Mouse (Mus musculus): ENCODE results near the gene Cttn. TPM values are rescaled to one million over a fixed set of nuclear protein-coding genes. Genes with fewer than 3 reads are reported as not detected.

The Cttn gene
- polyA plus RNA-seq, 1 experiment = 0.92 TPM

GRCm38 (mm10) chr7:144479569-144479968 is 8.8 kb upstream of the Cttn start:
- Histone ChIP-seq H3K27ac (ENCODE audit: insufficient read depth, low read depth, low read length) (no peak overlapping the region), H3K4me1 (ENCODE audit: control insufficient read depth, insufficient read depth, low read length) (no peaks in the 10 kb centered on the region), H3K4me3 (ENCODE audit: insufficient read depth, low read length) (no peak overlapping the region)
- no peak for TF ChIP-seq CTCF (IDR thresholded peaks at IDR 0.05; ENCODE audit: low read depth, low read length)
- TF ChIP-seq POLR2A (IDR thresholded peaks at IDR 0.05; ENCODE audit: borderline replicate concordance, low read depth, low read length) = no peak

GRCm38 (mm10) chr7:144475741-144476140 is 4.9 kb upstream of the Cttn start:
- no peak overlapping the region for H3K4me3 ChIP-seq (ENCODE audit: insufficient read depth, low read length)
- TF ChIP-seq POLR2A (IDR thresholded peaks at IDR 0.05; ENCODE audit: borderline replicate concordance, low read depth, low read length) = no peak
- no peak for TF ChIP-seq CTCF (IDR thresholded peaks at IDR 0.05; ENCODE audit: low read depth, low read length)
- no peaks in the 10 kb centered on the region for H3K4me1 ChIP-seq (ENCODE audit: control insufficient read depth, insufficient read depth, low read length)
- H3K27ac ChIP-seq (ENCODE audit: insufficient read depth, low read depth, low read length) = no peak overlapping the region

- TF ChIP-seq POLR2A (IDR thresholded peaks at IDR 0.05; ENCODE audit: borderline replicate concordance, low read depth, low read length) (no peak), CTCF (IDR thresholded peaks at IDR 0.05; ENCODE audit: low read depth, low read length) (no peak)
- H3K27ac ChIP-seq (ENCODE audit: insufficient read depth, low read depth, low read length) = no peak overlapping the region
- H3K4me1 ChIP-seq (ENCODE audit: control insufficient read depth, insufficient read depth, low read length) = no peaks in the 10 kb centered on the region
- no peak overlapping the region for H3K4me3 ChIP-seq (ENCODE audit: insufficient read depth, low read length)
These were observed 2.7 kb upstream of the Cttn start for GRCm38 (mm10) chr7:144473486-144473885.

- Histone ChIP-seq H3K27ac (ENCODE audit: insufficient read depth, low read depth, low read length) (no peak overlapping the region), H3K4me3 (ENCODE audit: insufficient read depth, low read length) (no peak overlapping the region), H3K4me1 (ENCODE audit: control insufficient read depth, insufficient read depth, low read length) (no peaks in the 10 kb centered on the region)
- TF ChIP-seq CTCF (IDR thresholded peaks at IDR 0.05; ENCODE audit: low read depth, low read length) = no peak
- TF ChIP-seq POLR2A (IDR thresholded peaks at IDR 0.05; ENCODE audit: borderline replicate concordance, low read depth, low read length) = no peak
These were observed 294 bp upstream of the Cttn start for GRCm38 (mm10) chr7:144471103-144471502.

GRCm38 (mm10) chr7:144469908-144470544 is 783 bp downstream of the Cttn start:
- no peak overlapping the region for H3K4me3 ChIP-seq (ENCODE audit: insufficient read depth, low read length)

DNA sequence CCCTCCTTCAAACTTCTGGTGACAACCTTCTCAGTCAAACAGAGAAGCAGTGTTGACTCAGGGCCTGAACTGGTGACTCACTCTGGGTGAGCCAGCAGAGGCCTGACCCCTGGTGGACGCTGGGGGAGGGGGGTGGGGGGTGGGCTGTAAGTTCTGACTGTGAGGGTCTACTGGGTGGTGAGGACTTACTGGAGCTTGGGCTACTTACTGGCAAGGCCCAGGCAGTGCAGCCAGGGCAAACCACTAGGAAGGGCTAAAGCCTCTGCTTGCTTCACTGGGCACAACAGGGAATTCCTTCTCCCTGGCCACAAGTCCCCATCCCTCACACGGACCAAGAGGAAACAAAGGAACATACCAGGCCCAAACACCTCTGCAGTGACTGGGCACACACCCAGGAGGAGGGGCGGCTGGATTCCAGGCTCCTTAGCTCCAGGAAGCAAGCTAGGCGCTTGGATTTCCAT is 1.6 kb downstream of the Cttn start:
- no peak overlapping the region for H3K4me3 ChIP-seq (ENCODE audit: insufficient read depth, low read length)

More at GRCm38 (mm10) chr7:144469908-144470544, 783 bp downstream of the Cttn start:
- Histone ChIP-seq H3K27ac (ENCODE audit: insufficient read depth, low read depth, low read length) (no peak overlapping the region), H3K4me1 (ENCODE audit: control insufficient read depth, insufficient read depth, low read length) (no peaks in the 10 kb centered on the region)
- TF ChIP-seq POLR2A (IDR thresholded peaks at IDR 0.05; ENCODE audit: borderline replicate concordance, low read depth, low read length) (no peak), CTCF (IDR thresholded peaks at IDR 0.05; ENCODE audit: low read depth, low read length) (no peak)

GRCm38 (mm10) chr7:144468741-144469140 is 2.1 kb downstream of the Cttn start:
- no peaks in the 10 kb centered on the region for H3K4me1 ChIP-seq (ENCODE audit: control insufficient read depth, insufficient read depth, low read length)
- no peak overlapping the region for H3K4me3 ChIP-seq (ENCODE audit: insufficient read depth, low read length)
- no peak overlapping the region for H3K27ac ChIP-seq (ENCODE audit: insufficient read depth, low read depth, low read length)
- TF ChIP-seq CTCF (IDR thresholded peaks at IDR 0.05; ENCODE audit: low read depth, low read length) (no peak), POLR2A (IDR thresholded peaks at IDR 0.05; ENCODE audit: borderline replicate concordance, low read depth, low read length) (no peak)

More for the DNA sequence above, 1.6 kb downstream of the Cttn start:
- TF ChIP-seq CTCF (IDR thresholded peaks at IDR 0.05; ENCODE audit: low read depth, low read length) (no peak), POLR2A (IDR thresholded peaks at IDR 0.05; ENCODE audit: borderline replicate concordance, low read depth, low read length) (no peak)
- no peak overlapping the region for H3K27ac ChIP-seq (ENCODE audit: insufficient read depth, low read depth, low read length)
- H3K4me1 ChIP-seq (ENCODE audit: control insufficient read depth, insufficient read depth, low read length) = no peaks in the 10 kb centered on the region

DNA sequence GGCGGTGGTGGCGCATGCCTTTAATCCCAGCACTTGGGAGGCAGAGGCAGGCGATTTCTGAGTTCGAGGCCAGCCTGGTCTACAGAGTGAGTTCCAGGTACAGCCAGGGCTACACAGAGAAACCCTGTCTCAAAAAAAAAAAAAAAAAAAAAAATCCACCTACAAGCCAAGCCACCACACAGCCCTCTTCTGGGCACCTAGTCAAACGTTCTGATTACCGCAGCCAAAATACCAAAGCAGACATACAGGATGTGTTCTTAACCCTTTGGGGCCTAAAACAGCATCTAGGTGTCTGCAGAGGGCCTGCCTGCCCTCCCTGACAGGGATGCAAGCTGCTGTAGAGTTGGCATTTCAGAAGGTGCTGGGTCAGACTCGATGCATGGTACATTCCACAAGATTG is 8.2 kb downstream of the Cttn start:
- Histone ChIP-seq H3K4me3 (ENCODE audit: insufficient read depth, low read length) (no peak overlapping the region), H3K27ac (ENCODE audit: insufficient read depth, low read depth, low read length) (no peak overlapping the region), H3K4me1 (ENCODE audit: control insufficient read depth, insufficient read depth, low read length) (no peaks in the 10 kb centered on the region)
- no peak for TF ChIP-seq POLR2A (IDR thresholded peaks at IDR 0.05; ENCODE audit: borderline replicate concordance, low read depth, low read length)
- TF ChIP-seq CTCF (IDR thresholded peaks at IDR 0.05; ENCODE audit: low read depth, low read length) = no peak

GRCm38 (mm10) chr7:144461246-144461902 is 9.4 kb downstream of the Cttn start:
- Histone ChIP-seq H3K4me1 (ENCODE audit: control insufficient read depth, insufficient read depth, low read length) (no peaks in the 10 kb centered on the region), H3K27ac (ENCODE audit: insufficient read depth, low read depth, low read length) (no peak overlapping the region), H3K4me3 (ENCODE audit: insufficient read depth, low read length) (no peak overlapping the region)
- TF ChIP-seq POLR2A (IDR thresholded peaks at IDR 0.05; ENCODE audit: borderline replicate concordance, low read depth, low read length) = no peak
- no peak for TF ChIP-seq CTCF (IDR thresholded peaks at IDR 0.05; ENCODE audit: low read depth, low read length)

- no peak overlapping the region for H3K4me3 ChIP-seq (ENCODE audit: insufficient read depth, low read length)
- H3K27ac ChIP-seq (ENCODE audit: insufficient read depth, low read depth, low read length) = no peak overlapping the region
- no peaks in the 10 kb centered on the region for H3K4me1 ChIP-seq (ENCODE audit: control insufficient read depth, insufficient read depth, low read length)
- TF ChIP-seq POLR2A (IDR thresholded peaks at IDR 0.05; ENCODE audit: borderline replicate concordance, low read depth, low read length) (no peak), CTCF (IDR thresholded peaks at IDR 0.05; ENCODE audit: low read depth, low read length) (no peak)
These were observed 11.9 kb downstream of the Cttn start for GRCm38 (mm10) chr7:144458881-144459280.
